Comparison of ENCODE assay signal across 19 mouse cellular contexts in the genomic region with DNA sequence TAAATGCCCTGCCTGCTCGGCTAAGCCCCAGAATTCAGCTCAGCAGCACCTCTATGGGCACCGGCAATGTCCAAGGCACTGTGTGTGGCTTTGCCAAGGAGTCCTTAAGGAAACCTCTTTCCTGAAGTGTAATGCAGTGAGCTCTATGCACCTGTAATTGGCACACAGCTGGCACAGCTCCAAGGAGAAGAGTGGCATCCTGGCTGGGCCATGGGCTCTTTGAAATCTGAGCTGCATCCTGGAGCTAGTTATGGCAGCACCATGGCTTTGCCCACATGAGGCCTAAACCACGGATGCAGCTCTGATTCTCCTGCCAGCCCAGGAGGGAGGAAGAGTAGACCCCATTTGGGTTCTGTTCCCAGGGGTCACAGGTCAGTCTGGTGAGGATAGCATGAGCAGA. TPM values are rescaled to one million over a fixed set of nuclear protein-coding genes. Genes with fewer than 3 reads are reported as not detected.
DNase-seq lines count a peak whose midpoint lies in the region; ATAC-seq and TF ChIP-seq lines count a peak whose summit lies in the region.
"Had no signal": no experiment of that assay in that cellular context is flagged by ENCODE, and none has a peak within 500 bp of the region (broad histone marks: within the 10 kb centered on the region; RNA-seq: fewer than 3 reads in every experiment).

No protein-coding gene starts in this region.

- 49% methylated on average over 3 of the region's 3 CpGs for WGBS in forebrain, embryonic 14.5 days
- 58% methylated on average over 3 of the region's 3 CpGs for WGBS in forebrain, postnatal 0 days
- 69% methylated on average over 3 of the region's 3 CpGs for WGBS in heart, embryonic 10.5 days
- WGBS in limb, embryonic 12.5 days = 63% methylated on average over 3 of the region's 3 CpGs
- WGBS in limb, embryonic 10.5 days = 74% methylated on average over 3 of the region's 3 CpGs

- H3K36me3 ChIP-seq in forebrain, embryonic 14.5 days (ENCODE audit: control insufficient read depth, insufficient read depth, low read length) = no peaks in the 10 kb centered on the region
- no peaks in the 10 kb centered on the region for H3K36me3 ChIP-seq in forebrain, postnatal 0 days (ENCODE audit: insufficient read depth)
- no peaks in the 10 kb centered on the region for H3K36me3 ChIP-seq in heart, embryonic 10.5 days
- no peaks in the 10 kb centered on the region for H3K36me3 ChIP-seq in limb, embryonic 12.5 days
- H3K36me3 ChIP-seq in limb, embryonic 10.5 days = no peaks in the 10 kb centered on the region
- H3K36me3 ChIP-seq: forebrain, embryonic 10.5 days had no signal

- no peak overlapping the region for H3K9ac ChIP-seq in forebrain, embryonic 14.5 days (ENCODE audit: low read length)
- H3K9ac ChIP-seq in forebrain, postnatal 0 days = no peak overlapping the region
- no peak overlapping the region for H3K9ac ChIP-seq in limb, embryonic 12.5 days (replicated peaks)
- H3K9ac ChIP-seq: forebrain, embryonic 13.5 days; hindbrain, embryonic 14.5 days had no signal

- no peak for ATAC-seq in forebrain, embryonic 14.5 days
- ATAC-seq in forebrain, postnatal 0 days = no peak
- no peak for ATAC-seq in limb, embryonic 12.5 days (ENCODE audit: insufficient number of reproducible peaks, insufficient read depth, low FRiP score, low TSS enrichment, low read depth)
- ATAC-seq: activated CD4-positive, CD25-positive, alpha-beta regulatory T cell, adult 4 months; forebrain, embryonic 13.5 days; intestine, postnatal 0 days had no signal

- peak; percentile 17 for DNase-seq in forebrain, embryonic 14.5 days (ENCODE audit: low spot score)
- DNase-seq in forebrain, postnatal 0 days = no peak
- no peak for DNase-seq in heart, embryonic 10.5 days (ENCODE audit: low spot score)
- no peak for DNase-seq in heart, adult 8-10 months (ENCODE audit: low spot score)
- DNase-seq in limb, embryonic 10.5 days (ENCODE audit: low spot score) = no peak
- no peak for DNase-seq in frontal cortex, postnatal 36 days (ENCODE audit: low spot score in 2 of 2)
- DNase-seq: adrenal gland, adult 8-10 months; adrenal gland, postnatal 25 days; cerebellum, adult 18-20 months; cerebellum, adult 9-10 months; gastrocnemius, postnatal 14 days; heart, adult 2 months; heart, postnatal 36 days had no signal

- TF ChIP-seq CTCF in forebrain, postnatal 0 days (IDR thresholded peaks at IDR 0.05; ENCODE audit: low read depth) = no peak

- no peaks in the 10 kb centered on the region for H3K9me3 ChIP-seq in forebrain, embryonic 14.5 days (replicated peaks; ENCODE audit: control insufficient read depth, low read length)
- no peaks in the 10 kb centered on the region for H3K9me3 ChIP-seq in forebrain, postnatal 0 days (ENCODE audit: low read length)
- H3K9me3 ChIP-seq in heart, embryonic 10.5 days = no peaks in the 10 kb centered on the region
- no peaks in the 10 kb centered on the region for H3K9me3 ChIP-seq in limb, embryonic 12.5 days
- no peaks in the 10 kb centered on the region for H3K9me3 ChIP-seq in limb, embryonic 10.5 days (replicated peaks)
- H3K9me3 ChIP-seq: forebrain, embryonic 10.5 days; forebrain, embryonic 13.5 days had no signal

- no peak overlapping the region for H3K4me3 ChIP-seq in forebrain, embryonic 14.5 days (ENCODE audit: low read depth, low read length)
- H3K4me3 ChIP-seq in forebrain, postnatal 0 days (ENCODE audit: low read depth, low read length) = no peak overlapping the region
- H3K4me3 ChIP-seq in heart, embryonic 10.5 days = no peak overlapping the region
- H3K4me3 ChIP-seq in limb, embryonic 12.5 days (replicated peaks) = no peak overlapping the region
- H3K4me3 ChIP-seq in limb, embryonic 10.5 days = no peak overlapping the region
- H3K4me3 ChIP-seq: forebrain, embryonic 10.5 days; forebrain, embryonic 13.5 days; heart, adult 2 months had no signal

- H3K4me2 ChIP-seq in forebrain, embryonic 14.5 days (ENCODE audit: low read length) = no peak overlapping the region
- no peak overlapping the region for H3K4me2 ChIP-seq in forebrain, postnatal 0 days (ENCODE audit: low read depth)
- H3K4me2 ChIP-seq in limb, embryonic 12.5 days = no peak overlapping the region
- H3K4me2 ChIP-seq: forebrain, embryonic 13.5 days; hindbrain, embryonic 14.5 days had no signal

- H3K4me1 ChIP-seq in forebrain, embryonic 14.5 days (ENCODE audit: control insufficient read depth, insufficient read depth, low read length) = no peaks in the 10 kb centered on the region; the same call in 1 of the 2 replicates
- H3K4me1 ChIP-seq in forebrain, postnatal 0 days (ENCODE audit: insufficient read depth) = no peaks in the 10 kb centered on the region
- peaks cover 50% of the 10 kb centered on the region for H3K4me1 ChIP-seq in heart, embryonic 10.5 days
- peaks cover 41% of the 10 kb centered on the region for H3K4me1 ChIP-seq in limb, embryonic 12.5 days (replicated peaks)
- peaks cover 36% of the 10 kb centered on the region for H3K4me1 ChIP-seq in limb, embryonic 10.5 days

- H3K27me3 ChIP-seq in forebrain, embryonic 14.5 days (replicated peaks; ENCODE audit: control insufficient read depth, insufficient read depth, low read length) = no peaks in the 10 kb centered on the region
- H3K27me3 ChIP-seq in forebrain, postnatal 0 days (ENCODE audit: insufficient read depth, low read length) = no peaks in the 10 kb centered on the region
- H3K27me3 ChIP-seq in heart, embryonic 10.5 days (ENCODE audit: insufficient read depth, poor library complexity, severe bottlenecking) = no peaks in the 10 kb centered on the region
- H3K27me3 ChIP-seq in limb, embryonic 12.5 days = no peaks in the 10 kb centered on the region
- H3K27me3 ChIP-seq in limb, embryonic 10.5 days (ENCODE audit: low read depth, poor library complexity, severe bottlenecking) = no peaks in the 10 kb centered on the region
- H3K27me3 ChIP-seq: forebrain, embryonic 13.5 days had no signal

- H3K27ac ChIP-seq in forebrain, embryonic 14.5 days (ENCODE audit: low read depth, low read length) = no peak overlapping the region
- H3K27ac ChIP-seq in forebrain, postnatal 0 days (ENCODE audit: low read depth, low read length) = no peak overlapping the region
- 0 out of 2 replicates have a peak overlapping the region, but pooled peaks have one; percentile 18 for H3K27ac ChIP-seq in heart, embryonic 10.5 days
- 0 out of 2 replicates have a peak overlapping the region, but pooled peaks have one; percentile 18 for H3K27ac ChIP-seq in limb, embryonic 12.5 days
- no peak overlapping the region for H3K27ac ChIP-seq in limb, embryonic 10.5 days
- H3K27ac ChIP-seq: forebrain, embryonic 10.5 days; forebrain, embryonic 13.5 days; heart, adult 2 months; hindbrain, embryonic 14.5 days had no signal

RNA-seq across cellular contexts. Expression of gene Col5a1, which starts 16.1 kb away (rescaled TPM):
- 5.3 and 6.9 TPM in 2 replicates for polyA plus RNA-seq in forebrain, embryonic 14.5 days (2014; fragmentation: Nextera tagmentation; extraction: Ambion mirVana)
- 9.0 and 23.6 TPM in 2 replicates for total RNA-seq in forebrain, postnatal 0 days (2014; rRNA removed)
- polyA plus RNA-seq in forebrain, postnatal 0 days (2015; fragmentation: Nextera tagmentation; extraction: Ambion mirVana) = 3.4 and 4.8 TPM in 2 replicates
- 31.3 and 37.4 TPM in 2 replicates for polyA plus RNA-seq in heart, embryonic 10.5 days (2016; fragmentation: Nextera tagmentation; extraction: Ambion mirVana)
- 10 to 100 TPM; 10.8 to 17.6 (median 15.1) TPM for total RNA-seq in heart, adult 8-10 months (2022)
- 59.1 and 65.0 TPM in 2 replicates for polyA plus RNA-seq in limb, embryonic 12.5 days (2016; fragmentation: Nextera tagmentation; extraction: Ambion mirVana)
- polyA plus RNA-seq in limb, embryonic 10.5 days (2016; fragmentation: Nextera tagmentation; extraction: Ambion mirVana) = 13.5 and 21.4 TPM in 2 replicates
- polyA plus RNA-seq: activated CD4-positive, CD25-positive, alpha-beta regulatory T cell, adult 4 months had no signal

Comparison
In these comparisons a context has a peak if more than half of its experiments do, and no peak if none do; other contexts are left out.
1. H3K27ac ChIP-seq: peak in heart, embryonic 10.5 days (single experiment) and limb, embryonic 12.5 days (single experiment); none in forebrain, embryonic 14.5 days (single experiment), forebrain, postnatal 0 days (single experiment) and limb, embryonic 10.5 days (single experiment).